Mouse (Mus musculus): ENCODE measurements around the gene Ccdc54. TPM values are rescaled to one million over a fixed set of nuclear protein-coding genes. Genes with fewer than 3 reads are reported as not detected.

Gene Ccdc54
- polyA plus RNA-seq, 1 experiment from 2014 or later = not detected

DNA sequence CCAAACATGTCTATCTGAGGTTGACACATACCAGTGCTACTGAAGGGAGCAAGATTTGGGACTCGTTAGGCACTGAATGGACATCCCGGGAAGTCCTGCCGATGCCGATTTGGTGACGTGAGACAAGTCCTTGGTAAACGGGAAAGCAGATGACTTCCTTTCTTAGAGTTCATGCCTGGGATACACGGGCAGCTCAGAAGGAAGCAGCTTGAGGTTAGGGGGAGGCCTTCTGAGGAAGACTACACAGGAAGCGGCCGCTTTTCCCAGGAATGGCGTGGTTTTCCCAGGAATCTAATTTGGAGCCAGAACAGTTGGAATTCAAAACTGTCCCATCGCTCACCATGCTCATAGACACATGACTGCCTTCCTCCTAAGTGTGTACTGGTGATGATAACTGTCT, 2.4 kb upstream of the Ccdc54 start:
- no peak overlapping the region for H3K4me2 ChIP-seq

GRCm38 (mm10) chr16:50589574-50590151, 1.3 kb downstream of the Ccdc54 start:
- ATAC-seq (ENCODE audit: insufficient number of reproducible peaks, low FRiP score, low TSS enrichment, low read depth) = no peak
- Histone ChIP-seq H3K9me3 (no peaks in the 10 kb centered on the region), H3K4me2 (no peak overlapping the region), H3K36me3 (no peaks in the 10 kb centered on the region), H3K4me3 (no peak overlapping the region), H3K4me1 (no peaks in the 10 kb centered on the region), H3K27me3 (no peaks in the 10 kb centered on the region), H3K27ac (no peak overlapping the region), H3K9ac (no peak overlapping the region)
- WGBS = 67% methylated on average over 11 of the region's 11 CpGs

More for the DNA sequence above, 2.4 kb upstream of the Ccdc54 start:
- no peaks in the 10 kb centered on the region for H3K36me3 ChIP-seq
- H3K4me3 ChIP-seq = no peak overlapping the region
- ATAC-seq (ENCODE audit: insufficient number of reproducible peaks, low FRiP score, low TSS enrichment, low read depth) = no peak
- no peaks in the 10 kb centered on the region for H3K9me3 ChIP-seq
- no peak overlapping the region for H3K9ac ChIP-seq
- no peaks in the 10 kb centered on the region for H3K4me1 ChIP-seq
- WGBS = 79% methylated on average over 11 of the region's 11 CpGs
- H3K27ac ChIP-seq = no peak overlapping the region
- no peaks in the 10 kb centered on the region for H3K27me3 ChIP-seq

GRCm38 (mm10) chr16:50588191-50588590, 2.8 kb downstream of the Ccdc54 start:
- no peak for ATAC-seq (ENCODE audit: insufficient number of reproducible peaks, low FRiP score, low TSS enrichment, low read depth)
- Histone ChIP-seq H3K4me3 (no peak overlapping the region), H3K4me2 (no peak overlapping the region), H3K4me1 (no peaks in the 10 kb centered on the region), H3K9me3 (no peaks in the 10 kb centered on the region), H3K9ac (no peak overlapping the region), H3K36me3 (no peaks in the 10 kb centered on the region), H3K27me3 (no peaks in the 10 kb centered on the region), H3K27ac (no peak overlapping the region)
- 80% methylated on average over 1 of the region's 1 CpGs for WGBS

DNA sequence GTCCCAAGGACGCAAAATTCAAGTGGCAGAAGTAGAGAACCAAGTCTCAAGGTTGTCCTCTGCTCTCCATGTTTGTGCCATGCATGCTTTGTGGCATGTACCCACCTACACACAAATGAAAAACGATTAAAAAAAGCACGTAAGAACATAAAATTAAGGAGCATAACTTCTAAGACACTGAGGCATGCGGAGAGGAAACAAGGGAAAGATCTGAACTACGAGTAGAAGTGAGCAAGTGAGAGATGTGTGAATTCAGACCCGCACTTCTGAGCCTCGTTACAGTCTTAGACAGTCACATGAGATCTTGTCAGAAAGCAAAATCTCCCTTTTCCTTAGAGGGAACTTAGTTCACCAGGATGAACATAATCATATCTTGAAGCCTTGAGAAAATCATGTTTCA, 3.8 kb downstream of the Ccdc54 start:
- Histone ChIP-seq H3K4me2 (no peak overlapping the region), H3K27me3 (no peaks in the 10 kb centered on the region), H3K36me3 (no peaks in the 10 kb centered on the region), H3K27ac (no peak overlapping the region), H3K4me1 (no peaks in the 10 kb centered on the region), H3K9ac (no peak overlapping the region), H3K4me3 (no peak overlapping the region), H3K9me3 (no peaks in the 10 kb centered on the region)
- ATAC-seq (ENCODE audit: insufficient number of reproducible peaks, low FRiP score, low TSS enrichment, low read depth) = no peak
- 86% methylated on average over 7 of the region's 7 CpGs for WGBS

DNA sequence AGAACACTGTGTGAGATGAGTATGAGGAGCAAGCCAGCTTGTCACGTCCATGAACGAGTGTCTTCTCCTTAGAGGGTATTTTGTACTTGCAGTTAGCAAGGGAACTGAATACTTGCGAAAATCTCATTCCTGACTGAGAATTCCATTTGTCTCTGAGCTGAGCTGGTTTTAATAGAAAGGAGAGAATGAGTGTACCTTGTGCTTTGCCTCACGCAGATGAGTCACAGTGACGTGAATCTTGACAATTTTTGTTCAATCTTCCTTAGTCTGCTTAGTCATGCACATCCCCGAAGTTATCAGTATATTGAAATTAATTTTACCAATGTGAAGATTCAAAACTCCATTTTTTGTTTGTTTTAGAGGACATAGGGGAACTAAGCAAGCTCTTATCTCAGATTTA, 12.6 kb downstream of the Ccdc54 start:
- Histone ChIP-seq H3K36me3 (no peaks in the 10 kb centered on the region), H3K4me1 (no peaks in the 10 kb centered on the region), H3K4me2 (no peak overlapping the region), H3K4me3 (no peak overlapping the region), H3K27me3 (no peaks in the 10 kb centered on the region), H3K27ac (no peak overlapping the region), H3K9ac (no peak overlapping the region), H3K9me3 (no peaks in the 10 kb centered on the region)
- ATAC-seq (ENCODE audit: insufficient number of reproducible peaks, low FRiP score, low TSS enrichment, low read depth) = no peak
- WGBS = 80% methylated on average over 6 of the region's 6 CpGs

DNA sequence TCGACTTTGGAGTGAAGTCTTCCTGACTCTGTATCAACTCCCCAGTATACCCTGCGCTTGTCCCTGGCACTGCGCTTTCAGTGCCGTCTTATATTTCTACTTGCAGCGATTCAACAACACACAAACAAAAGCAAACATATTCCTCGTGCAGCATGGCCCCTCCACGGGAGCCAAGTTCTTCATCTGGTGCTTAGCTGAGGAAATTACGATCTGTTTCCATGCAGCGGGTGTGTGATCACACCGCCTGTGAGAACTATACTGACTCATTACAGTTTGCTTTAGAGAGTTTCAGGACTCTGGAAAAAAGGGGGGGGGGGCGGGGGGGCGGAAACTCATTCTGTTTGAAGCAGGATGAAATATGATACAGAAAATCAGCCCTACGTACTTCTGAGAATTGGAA, 18.4 kb downstream of the Ccdc54 start:
- WGBS = 37% methylated on average over 13 of the region's 13 CpGs
- H3K36me3 ChIP-seq = no peaks in the 10 kb centered on the region
- H3K4me1 ChIP-seq = peaks cover 4% of the 10 kb centered on the region; the same call in 1 of the 2 replicates
- no peaks in the 10 kb centered on the region for H3K9me3 ChIP-seq
- H3K4me3 ChIP-seq = 0 out of 2 replicates have a peak overlapping the region, but pooled peaks have one; percentile 9
- no peaks in the 10 kb centered on the region for H3K27me3 ChIP-seq
- H3K4me2 ChIP-seq = peak overlapping the region; percentile 27
- no peak overlapping the region for H3K9ac ChIP-seq
- ATAC-seq (ENCODE audit: insufficient number of reproducible peaks, low FRiP score, low TSS enrichment, low read depth) = no peak
- no peak overlapping the region for H3K27ac ChIP-seq

DNA sequence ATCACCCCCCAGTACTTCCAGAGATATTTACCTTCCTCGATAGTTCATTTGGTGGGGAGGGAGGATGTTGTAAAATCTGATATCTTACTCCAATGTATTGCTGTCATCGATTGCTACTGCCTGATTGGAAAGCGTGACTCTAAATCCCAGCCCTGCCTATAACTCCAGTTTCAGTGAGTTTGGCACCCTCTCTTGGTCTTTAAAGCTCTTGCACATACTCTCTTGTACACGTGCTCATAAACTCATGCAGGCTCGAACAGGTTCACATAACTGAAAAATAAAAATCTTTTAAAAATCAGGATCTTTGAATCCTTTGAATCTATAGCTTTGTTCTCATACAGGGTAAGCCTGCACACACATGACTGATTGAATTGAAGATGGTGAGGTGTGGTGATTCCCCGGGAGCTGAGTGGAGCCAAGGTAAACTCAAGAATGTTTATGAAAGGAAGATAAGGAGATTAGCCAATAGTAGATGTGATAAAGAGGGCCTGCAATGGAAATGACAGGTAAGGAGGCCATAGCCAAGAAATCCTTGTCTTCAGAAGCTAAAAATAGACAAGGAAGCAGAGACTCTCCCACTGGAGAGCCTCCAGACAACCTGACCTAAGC, 31.7 kb downstream of the Ccdc54 start:
- H3K4me3 ChIP-seq = no peak overlapping the region
- H3K36me3 ChIP-seq = no peaks in the 10 kb centered on the region
- no peak overlapping the region for H3K4me2 ChIP-seq
- H3K9me3 ChIP-seq = no peaks in the 10 kb centered on the region
- no peak for ATAC-seq (ENCODE audit: insufficient number of reproducible peaks, low FRiP score, low TSS enrichment, low read depth)
- 62% methylated on average over 6 of the region's 6 CpGs for WGBS
- no peaks in the 10 kb centered on the region for H3K27me3 ChIP-seq
- no peak overlapping the region for H3K9ac ChIP-seq
- H3K4me1 ChIP-seq = no peaks in the 10 kb centered on the region
- H3K27ac ChIP-seq = no peak overlapping the region

DNA sequence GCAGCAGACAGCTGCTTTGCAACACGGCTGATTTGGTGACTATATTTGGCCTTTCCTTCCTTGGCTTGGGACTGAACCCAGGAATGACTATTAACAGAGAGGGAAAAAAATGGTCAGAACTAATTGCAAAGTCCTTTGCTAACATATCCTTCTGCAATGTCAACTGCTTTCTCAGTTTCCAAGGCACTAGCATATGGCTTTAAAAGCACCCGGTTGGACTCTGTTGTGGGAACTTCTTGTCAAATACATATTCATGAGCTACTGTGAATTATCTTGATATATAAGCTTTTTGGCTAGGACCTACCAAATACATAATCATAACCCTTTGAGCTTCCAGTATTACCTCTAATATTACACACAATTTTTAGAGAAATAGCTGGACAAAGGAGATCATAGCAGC, 37.1 kb downstream of the Ccdc54 start:
- WGBS = 80% methylated on average over 2 of the region's 2 CpGs

DNA sequence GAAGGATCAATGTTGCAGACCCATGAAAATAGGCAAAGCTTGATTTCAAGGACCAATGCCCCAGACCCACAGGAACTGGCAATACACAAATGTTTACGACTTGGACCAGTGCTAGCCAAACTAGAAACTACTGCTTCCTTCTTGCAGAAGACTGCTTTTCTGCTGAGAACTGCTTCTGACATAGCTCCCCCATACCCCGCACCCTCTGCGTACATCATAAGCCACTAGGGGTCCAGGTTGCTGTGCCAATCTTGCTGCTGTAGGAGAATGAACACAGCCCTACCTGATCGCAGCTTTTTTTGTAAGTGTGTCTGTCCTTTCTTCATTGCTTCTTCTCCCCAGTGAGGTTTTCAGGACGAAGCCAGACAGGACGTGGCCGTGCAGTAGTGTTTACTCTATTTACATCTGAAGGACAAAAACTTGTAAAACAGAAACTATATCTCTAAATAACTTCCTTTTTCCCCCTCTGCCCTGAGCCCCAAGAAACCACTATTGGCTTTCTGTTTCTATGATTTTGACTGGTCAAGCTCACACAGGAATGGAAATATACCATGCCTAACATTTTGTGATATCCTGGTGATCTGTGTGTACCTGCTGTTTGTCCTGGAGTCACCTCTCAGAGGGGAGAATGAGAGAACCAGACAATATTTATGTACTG, 39.0 kb downstream of the Ccdc54 start:
- Histone ChIP-seq H3K9me3 (no peaks in the 10 kb centered on the region), H3K4me1 (no peaks in the 10 kb centered on the region), H3K27me3 (no peaks in the 10 kb centered on the region), H3K27ac (no peak overlapping the region), H3K4me2 (no peak overlapping the region), H3K9ac (no peak overlapping the region), H3K36me3 (no peaks in the 10 kb centered on the region), H3K4me3 (no peak overlapping the region)
- ATAC-seq (ENCODE audit: insufficient number of reproducible peaks, low FRiP score, low TSS enrichment, low read depth) = no peak
- 76% methylated on average over 7 of the region's 7 CpGs for WGBS

More for the DNA sequence above, 37.1 kb downstream of the Ccdc54 start:
- Histone ChIP-seq H3K9ac (no peak overlapping the region), H3K27ac (no peak overlapping the region), H3K9me3 (no peaks in the 10 kb centered on the region), H3K4me3 (no peak overlapping the region), H3K4me2 (no peak overlapping the region), H3K27me3 (no peaks in the 10 kb centered on the region), H3K4me1 (no peaks in the 10 kb centered on the region), H3K36me3 (no peaks in the 10 kb centered on the region)
- no peak for ATAC-seq (ENCODE audit: insufficient number of reproducible peaks, low FRiP score, low TSS enrichment, low read depth)

DNA sequence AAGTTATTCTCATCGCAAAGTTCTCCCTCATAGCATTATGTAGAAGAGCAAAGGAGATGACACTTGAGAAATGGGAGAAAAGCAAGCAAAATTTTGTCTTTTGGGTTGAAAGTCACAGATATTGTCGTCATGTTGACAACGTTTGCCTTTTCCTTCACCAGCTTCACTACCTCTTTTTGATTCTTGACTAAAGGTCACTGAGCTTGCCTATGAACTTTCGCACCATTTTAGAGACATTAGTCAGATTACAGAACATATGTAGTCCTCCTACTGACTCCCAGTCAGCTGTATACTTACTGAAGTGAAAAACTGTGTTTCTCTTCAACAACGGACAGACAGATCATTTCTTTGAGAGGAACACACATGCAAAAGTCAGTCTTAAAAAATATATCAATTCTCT, 40.0 kb downstream of the Ccdc54 start:
- Histone ChIP-seq H3K27ac (no peak overlapping the region), H3K4me3 (no peak overlapping the region), H3K4me1 (no peaks in the 10 kb centered on the region), H3K4me2 (no peak overlapping the region), H3K36me3 (no peaks in the 10 kb centered on the region), H3K27me3 (no peaks in the 10 kb centered on the region), H3K9ac (no peak overlapping the region), H3K9me3 (no peaks in the 10 kb centered on the region)
- WGBS = 88% methylated on average over 5 of the region's 5 CpGs
- ATAC-seq (ENCODE audit: insufficient number of reproducible peaks, low FRiP score, low TSS enrichment, low read depth) = no peak

DNA sequence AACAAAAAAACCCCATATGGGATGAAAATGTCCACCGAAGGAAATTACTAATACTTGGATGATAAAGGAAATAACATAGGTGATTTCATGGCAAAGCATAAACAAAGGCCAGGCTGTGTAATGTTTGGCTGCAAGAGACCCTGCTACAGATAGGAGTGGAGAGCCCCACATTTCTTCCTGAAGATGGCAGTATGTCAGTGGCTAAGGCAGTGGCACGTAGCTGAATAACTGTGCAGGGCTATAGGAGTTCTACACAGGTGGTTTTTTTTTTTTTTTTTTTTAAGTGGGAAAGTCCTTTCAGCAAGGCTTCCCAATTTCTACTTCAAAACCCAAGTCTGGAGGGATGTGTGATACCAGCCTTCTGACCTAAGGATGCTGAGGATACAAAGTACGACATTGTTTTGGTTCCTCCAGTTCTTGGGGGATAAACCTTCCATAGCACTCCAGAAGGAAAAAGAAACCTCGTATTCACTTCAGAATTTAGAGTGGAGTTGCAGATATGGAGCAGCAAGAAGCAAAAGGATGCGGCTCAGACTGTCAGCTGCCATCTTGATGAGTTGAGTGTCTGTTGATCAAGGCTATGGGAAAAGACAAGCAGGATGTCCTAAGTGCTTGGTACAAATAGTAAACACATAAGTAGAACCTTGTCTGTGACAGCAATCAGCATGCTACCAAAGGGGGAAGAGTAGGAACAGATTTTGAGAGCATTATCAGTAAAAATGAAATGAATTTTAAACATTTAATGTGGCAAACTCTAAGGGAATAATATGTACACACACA, 48.2 kb downstream of the Ccdc54 start:
- no peaks in the 10 kb centered on the region for H3K4me1 ChIP-seq
- H3K27me3 ChIP-seq = no peaks in the 10 kb centered on the region
- no peak overlapping the region for H3K4me2 ChIP-seq
- no peak overlapping the region for H3K4me3 ChIP-seq
- ATAC-seq (ENCODE audit: insufficient number of reproducible peaks, low FRiP score, low TSS enrichment, low read depth) = no peak
- no peaks in the 10 kb centered on the region for H3K36me3 ChIP-seq
- no peaks in the 10 kb centered on the region for H3K9me3 ChIP-seq
- no peak overlapping the region for H3K27ac ChIP-seq
- H3K9ac ChIP-seq = no peak overlapping the region
- 59% methylated on average over 5 of the region's 5 CpGs for WGBS

Data from limb, embryonic 15.5 days (tissue).